Mouse (Mus musculus) forebrain, embryonic 11.5 days (tissue): ENCODE measurements at regions not wholly inside any gene's neighbourhood (a gene's known extent, or its start where the extent isn't known, plus 50 kb on each side); places are given as distances from the start of the nearest gene placed in this dataset.

ENCODE experiments used
- ATAC-seq: fragments of 200-750 bp; cut with Nextera tagmentation; replicated peaks from 2 replicates; pipeline ENCODE4 v1.8.0; 2017; ENCODE audit warnings: moderate TSS enrichment; ENCODE audit not compliant: low FRiP score
- DNase-seq: peaks from one replicate; pipeline ENCODE4 v3.0.0-alpha.2; 2017; ENCODE audit warnings: low spot score
- H3K27ac ChIP-seq: fragments of 300-500 bp; sonication (generic); 2 replicates; pipeline ENCODE4 v1.5.1; 2014; ENCODE audit warnings: low read depth, low read length
- H3K27me3 ChIP-seq: fragments of 300-500 bp; sonication (generic); 2 replicates; pipeline ENCODE4 v1.6.1; 2014; ENCODE audit warnings: mild to moderate bottlenecking, low read length, mixed read lengths; ENCODE audit not compliant: control insufficient read depth, insufficient read depth
- H3K36me3 ChIP-seq: fragments of 300-500 bp; sonication (generic); 2 replicates; pipeline ENCODE4 v1.6.1; 2014; ENCODE audit warnings: mild to moderate bottlenecking, low read length, moderate library complexity, mixed read lengths; ENCODE audit not compliant: control insufficient read depth, insufficient read depth
- H3K4me1 ChIP-seq: fragments of 300-500 bp; sonication (generic); replicated peaks from 2 replicates; pipeline ENCODE4 v1.6.1; 2014; ENCODE audit warnings: low read length, mixed read lengths; ENCODE audit not compliant: control insufficient read depth, insufficient read depth
- H3K4me2 ChIP-seq: fragments of 300-500 bp; sonication (generic); 2 replicates; pipeline ENCODE4 v1.6.1; 2014; ENCODE audit warnings: low read depth, mild to moderate bottlenecking, low read length, moderate library complexity, mixed read lengths; ENCODE audit not compliant: severe bottlenecking
- H3K4me3 ChIP-seq: fragments of 300-500 bp; sonication (generic); 2 replicates; pipeline ENCODE4 v1.5.1; 2014; ENCODE audit warnings: low read depth, low read length
- H3K9ac ChIP-seq: fragments of 300-500 bp; sonication (generic); 2 replicates; pipeline ENCODE4 v1.6.1; 2014; ENCODE audit warnings: low read length
- H3K9me3 ChIP-seq: fragments of 300-500 bp; sonication (generic); 2 replicates; pipeline ENCODE4 v1.6.1; 2016; ENCODE audit warnings: low read length, mixed read lengths; ENCODE audit not compliant: control insufficient read depth
- whole genome bisulfite sequencing: fragments of 180-500 bp; shearing (Covaris S2); extraction: QIAGEN DNeasy Blood & Tissue Kit; methylation state at CpG from one replicate; pipeline ENCODE4 v1.1.7; 2014; 5-methylcytosine and 5-hydroxymethylcytosine counted together

- H3K9me3 ChIP-seq: no peaks in the 10 kb centered on the region
- no peaks in the 10 kb centered on the region for H3K36me3 ChIP-seq
- H3K9ac ChIP-seq: no peak overlapping the region
- ATAC-seq (no peak), DNase-seq (no peak)
- H3K4me1 ChIP-seq: no peaks in the 10 kb centered on the region
- no peak overlapping the region for H3K27ac ChIP-seq
- H3K27me3 ChIP-seq: no peaks in the 10 kb centered on the region
- WGBS: 80% methylated on average over 9 of the region's 9 CpGs
- no peak overlapping the region for H3K4me2 ChIP-seq
- no peak overlapping the region for H3K4me3 ChIP-seq
Measured at GRCm38 (mm10) chr5:101236163-101236693, 390.7 kb downstream of the Gpat3 start.

GRCm38 (mm10) chr5:101222390-101222789, 376.9 kb downstream of the Gpat3 start:
- Histone ChIP-seq H3K4me2 (no peak overlapping the region), H3K36me3 (no peaks in the 10 kb centered on the region), H3K4me1 (no peaks in the 10 kb centered on the region), H3K4me3 (no peak overlapping the region), H3K27me3 (no peaks in the 10 kb centered on the region), H3K9me3 (no peaks in the 10 kb centered on the region), H3K27ac (no peak overlapping the region), H3K9ac (no peak overlapping the region)
- 95% methylated on average over 10 of the region's 10 CpGs for WGBS
- DNase-seq (no peak), ATAC-seq (no peak)

DNA sequence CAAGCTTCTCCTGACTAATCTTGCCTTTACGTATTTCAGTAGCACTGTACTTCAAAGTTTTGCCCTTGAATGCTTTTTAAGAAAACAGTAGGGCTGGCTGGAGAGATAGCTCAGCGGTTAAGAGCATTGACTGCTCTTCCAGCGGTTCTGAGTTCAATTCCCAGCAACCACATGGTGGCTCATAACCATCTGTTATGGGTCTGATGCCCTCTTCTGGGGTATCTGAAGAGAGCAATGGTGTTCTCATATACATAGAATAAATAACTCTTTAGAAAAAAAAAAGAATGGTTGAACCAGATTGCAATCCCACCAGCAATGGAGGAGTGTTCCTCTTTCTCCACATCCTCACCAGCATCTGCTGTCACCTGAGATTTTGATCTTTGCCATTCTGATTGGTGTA, 372.6 kb downstream of the Gpat3 start:
- Histone ChIP-seq H3K27ac (no peak overlapping the region), H3K4me2 (no peak overlapping the region), H3K36me3 (no peaks in the 10 kb centered on the region), H3K27me3 (no peaks in the 10 kb centered on the region), H3K4me1 (no peaks in the 10 kb centered on the region), H3K9ac (no peak overlapping the region), H3K9me3 (no peaks in the 10 kb centered on the region), H3K4me3 (no peak overlapping the region)
- ATAC-seq: no peak
- DNase-seq: no peak
- 93% methylated on average over 3 of the region's 3 CpGs for whole genome bisulfite sequencing

DNA sequence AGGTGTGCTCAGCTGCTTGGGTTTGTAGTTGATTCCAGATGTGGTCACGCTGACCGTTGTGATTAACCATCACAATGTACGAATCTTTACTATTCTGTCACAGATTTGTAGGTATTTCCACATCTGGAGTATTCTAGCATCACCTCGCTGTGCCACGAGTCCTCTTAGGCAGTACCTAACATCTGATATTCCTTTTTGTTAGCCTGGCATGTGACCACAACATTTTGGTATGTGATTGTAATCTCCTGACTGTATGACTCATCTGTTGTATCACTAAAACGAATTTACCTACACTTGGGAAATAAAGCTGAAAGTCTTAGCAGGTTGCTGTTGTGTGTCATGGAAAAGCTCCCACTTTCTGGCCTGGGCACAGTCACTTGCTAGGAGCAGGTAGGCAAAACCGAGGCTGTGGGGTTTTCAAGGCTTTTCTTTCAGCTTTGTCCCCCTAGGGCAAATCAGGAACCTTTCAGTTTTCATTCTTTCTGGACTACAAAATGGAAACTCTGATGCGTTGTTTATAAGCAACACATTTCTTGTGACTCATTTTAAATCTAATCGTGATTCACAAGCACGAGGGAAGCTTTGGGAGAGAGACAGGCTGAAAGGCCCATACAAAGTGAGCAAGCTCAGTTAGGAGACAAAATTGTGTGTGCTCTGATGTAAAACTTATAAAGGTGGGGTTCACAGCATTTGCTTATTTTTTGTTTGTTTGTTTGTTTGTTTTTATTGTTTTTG, 371.5 kb downstream of the Gpat3 start:
- DNase-seq (no peak), ATAC-seq (no peak)
- WGBS: 87% methylated on average over 10 of the region's 10 CpGs
- no peaks in the 10 kb centered on the region for H3K4me1 ChIP-seq
- no peaks in the 10 kb centered on the region for H3K36me3 ChIP-seq
- H3K27me3 ChIP-seq: no peaks in the 10 kb centered on the region
- H3K4me2 ChIP-seq: no peak overlapping the region
- H3K4me3 ChIP-seq: no peak overlapping the region
- H3K9ac ChIP-seq: no peak overlapping the region
- H3K27ac ChIP-seq: no peak overlapping the region
- H3K9me3 ChIP-seq: no peaks in the 10 kb centered on the region

DNA sequence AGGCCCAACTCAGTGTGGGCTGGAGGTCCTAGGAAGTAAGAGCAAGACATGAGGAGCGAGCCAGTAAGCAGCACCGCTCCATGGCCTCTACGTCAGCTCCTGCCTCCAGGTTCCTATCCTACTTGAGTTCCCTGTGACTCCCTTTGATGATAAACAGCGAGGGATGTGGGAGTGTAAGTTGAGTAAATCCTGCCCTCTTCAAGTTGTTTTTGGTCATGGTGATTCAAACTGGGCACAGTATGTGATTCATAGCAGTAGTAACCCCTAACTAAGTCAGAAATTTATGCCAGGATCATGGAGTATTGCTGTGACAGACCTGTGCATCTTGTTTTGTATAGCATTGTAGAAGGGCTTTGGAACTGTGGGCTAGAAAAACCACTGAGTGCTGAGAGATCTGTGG, 366.5 kb downstream of the Gpat3 start:
- Histone ChIP-seq H3K27me3 (no peaks in the 10 kb centered on the region), H3K4me3 (no peak overlapping the region), H3K9ac (no peak overlapping the region), H3K4me2 (no peak overlapping the region), H3K4me1 (no peaks in the 10 kb centered on the region), H3K9me3 (no peaks in the 10 kb centered on the region), H3K36me3 (no peaks in the 10 kb centered on the region), H3K27ac (no peak overlapping the region)
- ATAC-seq (no peak), DNase-seq (no peak)
- 91% methylated on average over 4 of the region's 4 CpGs for WGBS

DNA sequence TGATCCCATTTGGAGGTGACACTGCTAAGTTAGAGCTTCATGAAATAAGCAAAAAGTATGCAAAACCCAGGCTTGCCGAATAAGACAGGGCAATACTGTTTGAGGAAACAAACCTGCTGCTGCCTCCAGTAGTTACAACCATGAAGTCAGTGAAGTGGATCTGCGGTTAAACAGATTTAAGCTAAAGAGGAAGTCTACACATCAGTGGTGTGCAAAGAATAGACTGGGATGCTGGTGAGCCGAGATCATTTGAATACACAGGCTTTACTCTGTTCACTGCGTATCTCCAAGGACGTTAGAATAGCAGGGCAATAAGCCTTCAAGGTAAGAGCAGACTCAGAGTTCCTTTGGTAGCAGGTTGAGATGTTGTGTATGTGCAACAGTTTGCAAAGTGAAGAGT, 362.6 kb downstream of the Gpat3 start:
- WGBS: 93% methylated on average over 5 of the region's 5 CpGs
- Histone ChIP-seq H3K9ac (no peak overlapping the region), H3K4me1 (no peaks in the 10 kb centered on the region), H3K4me3 (no peak overlapping the region), H3K36me3 (no peaks in the 10 kb centered on the region), H3K27me3 (no peaks in the 10 kb centered on the region), H3K9me3 (no peaks in the 10 kb centered on the region), H3K27ac (no peak overlapping the region), H3K4me2 (no peak overlapping the region)
- no peak for ATAC-seq
- DNase-seq: no peak

- Histone ChIP-seq H3K9ac (no peak overlapping the region), H3K9me3 (no peaks in the 10 kb centered on the region), H3K4me2 (no peak overlapping the region), H3K27ac (no peak overlapping the region), H3K4me3 (no peak overlapping the region), H3K4me1 (no peaks in the 10 kb centered on the region), H3K27me3 (no peaks in the 10 kb centered on the region), H3K36me3 (no peaks in the 10 kb centered on the region)
- DNase-seq (no peak), ATAC-seq (no peak)
- 82% methylated on average over 4 of the region's 4 CpGs for WGBS
Measured at GRCm38 (mm10) chr5:101195501-101195900, 350.0 kb downstream of the Gpat3 start.

DNA sequence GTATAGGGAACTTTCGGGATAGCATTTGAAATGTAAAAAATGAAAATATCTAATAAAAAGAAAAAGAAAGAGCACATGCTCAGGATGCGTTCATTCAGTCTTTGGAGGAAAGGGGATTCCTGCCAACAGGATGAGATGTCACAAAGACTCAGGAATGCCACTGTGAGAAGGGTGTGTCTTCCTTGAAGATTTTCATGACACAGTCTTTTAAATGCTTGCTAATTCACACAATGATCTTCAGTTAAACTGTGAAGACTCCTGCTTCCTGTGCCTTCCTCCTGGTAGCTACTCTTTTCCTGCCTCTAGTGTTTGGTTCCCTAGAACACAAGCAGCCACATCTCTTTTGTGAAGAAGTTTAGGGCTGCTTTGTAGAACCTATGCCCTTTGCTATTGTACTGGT, 345.5 kb downstream of the Gpat3 start:
- H3K9ac ChIP-seq: no peak overlapping the region
- H3K4me1 ChIP-seq: no peaks in the 10 kb centered on the region
- DNase-seq: no peak

DNA sequence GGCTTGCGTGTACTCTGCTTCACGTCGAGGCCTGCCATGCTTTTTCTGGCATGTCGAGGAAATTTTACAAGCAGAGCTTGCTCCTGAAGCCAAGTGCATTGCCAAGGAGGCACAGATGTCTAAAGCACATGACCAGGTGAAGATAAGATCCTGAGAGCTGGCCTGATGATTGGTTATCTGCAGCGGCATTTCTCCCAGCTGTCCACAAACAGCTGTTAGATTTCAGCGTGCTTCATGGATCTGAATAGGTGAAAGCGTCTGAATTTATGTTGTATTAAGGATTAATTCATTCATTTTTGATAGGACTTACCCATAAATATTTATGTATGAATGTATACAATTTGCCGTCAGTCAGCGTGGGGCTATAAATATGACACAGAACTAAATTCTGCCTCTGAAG, 327.7 kb downstream of the Gpat3 start:
- Histone ChIP-seq H3K9ac (no peak overlapping the region), H3K36me3 (no peaks in the 10 kb centered on the region), H3K27ac (no peak overlapping the region), H3K4me2 (no peak overlapping the region), H3K9me3 (no peaks in the 10 kb centered on the region), H3K4me3 (no peak overlapping the region), H3K4me1 (no peaks in the 10 kb centered on the region), H3K27me3 (no peaks in the 10 kb centered on the region)
- ATAC-seq: no peak
- no peak for DNase-seq
- WGBS: 93% methylated on average over 9 of the region's 9 CpGs

More for the DNA sequence above, 345.5 kb downstream of the Gpat3 start:
- no peaks in the 10 kb centered on the region for H3K27me3 ChIP-seq
- WGBS: 92% methylated on average over 2 of the region's 2 CpGs
- no peak for ATAC-seq
- no peak overlapping the region for H3K4me2 ChIP-seq
- H3K9me3 ChIP-seq: no peaks in the 10 kb centered on the region
- H3K27ac ChIP-seq: no peak overlapping the region
- H3K4me3 ChIP-seq: no peak overlapping the region
- H3K36me3 ChIP-seq: no peaks in the 10 kb centered on the region
